Mouse (Mus musculus) testis, postnatal 14 days (tissue): ENCODE measurements around the gene Gm3285.

Experiments
- DNase-seq: peaks from one replicate; pipeline ENCODE4 v3.0.0; 2021; ENCODE audit warnings: low spot score

Gm3285 gene

DNA sequence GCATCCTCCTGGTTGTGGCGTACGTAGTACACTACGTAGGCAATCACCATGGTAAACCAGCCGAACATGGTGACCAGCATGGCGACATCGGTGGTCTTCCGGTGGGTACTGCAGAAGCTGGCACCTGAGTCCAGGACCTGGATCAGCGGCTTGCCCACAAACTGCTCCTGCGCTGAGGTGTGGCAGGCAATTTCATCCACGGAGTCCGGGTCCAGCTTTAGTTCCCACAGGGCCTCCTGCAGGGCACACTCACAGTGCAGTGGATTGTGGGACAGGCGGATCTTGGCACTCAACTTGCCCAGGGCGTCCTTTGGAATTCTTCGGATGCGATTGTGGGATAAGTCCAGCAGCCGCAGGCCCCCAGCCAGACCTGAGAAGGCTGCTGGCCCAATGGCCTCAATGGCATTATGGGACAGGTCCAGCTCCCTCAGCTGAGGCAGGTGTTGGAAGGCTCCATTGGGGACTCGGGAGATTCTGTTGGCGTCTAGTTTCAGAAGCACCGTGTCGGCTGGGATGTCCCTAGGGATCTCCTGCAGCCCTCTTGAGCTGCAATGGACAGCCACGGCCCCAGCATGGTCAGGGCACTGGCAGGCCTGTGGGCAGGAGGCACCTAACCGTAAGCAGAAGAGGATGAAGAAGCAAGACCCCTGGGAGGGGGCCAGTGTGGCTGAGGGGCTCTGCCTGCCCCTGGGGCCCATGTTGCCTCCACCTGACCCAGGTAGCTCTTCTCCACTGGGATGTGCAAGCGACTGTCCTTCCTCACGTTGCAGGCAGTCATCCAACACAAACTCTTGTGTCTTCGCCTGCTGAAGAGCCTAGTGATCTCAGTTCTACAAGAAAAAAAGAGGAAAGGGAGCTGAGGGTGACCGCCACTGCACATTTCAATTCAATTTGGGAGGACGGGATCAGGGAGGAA is 39.4 kb downstream of the Gm3285 start:
- DNase-seq, result no peak

DNA sequence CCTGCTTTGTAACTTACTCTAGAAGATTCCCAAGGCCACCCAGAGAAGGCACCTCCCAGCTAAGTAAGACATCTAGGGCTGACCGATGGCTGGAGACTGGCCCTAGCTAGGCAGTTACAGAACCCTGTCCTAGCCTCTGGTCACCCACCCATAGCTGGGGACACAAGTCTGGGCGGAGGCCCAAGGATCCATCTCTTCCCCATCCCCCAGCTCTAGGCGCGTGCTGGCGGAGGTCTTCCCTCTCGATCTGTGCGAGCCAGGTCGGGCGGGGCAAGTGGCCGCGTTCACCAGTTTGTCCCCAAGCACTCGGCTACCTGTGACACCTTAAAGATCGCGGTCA is 40.1 kb downstream of the Gm3285 start:
- DNase-seq, result no peak

DNA sequence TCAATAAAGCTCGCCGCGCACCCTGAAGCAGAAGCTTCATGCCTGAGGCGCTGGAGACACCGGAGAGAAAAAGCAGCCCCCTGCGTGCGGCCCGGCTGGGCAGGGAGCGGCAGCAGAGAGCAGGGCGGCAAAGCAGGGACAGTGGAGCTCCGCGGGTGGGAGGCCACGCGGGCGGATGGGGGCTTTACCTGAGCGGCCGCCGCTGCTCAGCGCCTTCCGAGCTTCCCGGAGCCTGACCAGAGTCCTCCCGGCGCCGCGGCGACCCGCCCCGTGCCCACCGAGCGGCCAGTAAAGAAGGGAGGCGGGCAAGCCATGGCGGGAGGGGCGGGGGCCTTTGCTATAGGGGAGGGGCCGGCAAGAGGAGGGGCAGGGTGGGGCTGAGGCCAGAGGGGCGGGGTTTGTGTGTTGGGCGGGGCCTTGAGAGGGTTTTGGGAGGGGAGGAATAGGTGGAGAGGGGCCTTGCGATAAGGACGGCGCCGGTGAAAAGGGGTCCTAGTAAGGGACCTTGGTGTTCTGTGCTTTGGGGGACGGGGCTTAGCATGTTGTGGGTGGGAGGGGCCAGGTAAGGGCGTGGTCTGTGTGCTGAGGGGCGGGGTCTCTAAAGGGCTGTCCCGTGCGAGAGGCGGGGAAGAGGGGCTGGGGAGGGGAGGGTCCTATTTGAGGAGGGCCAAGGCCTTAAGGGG is 40.6 kb downstream of the Gm3285 start, which contains the start of gene Lrrc3:
Gene Lrrc3 (minus strand): TSS at position 326 of the 683 bp plus-strand sequence.
- peak; percentile 81 for DNase-seq

DNA sequence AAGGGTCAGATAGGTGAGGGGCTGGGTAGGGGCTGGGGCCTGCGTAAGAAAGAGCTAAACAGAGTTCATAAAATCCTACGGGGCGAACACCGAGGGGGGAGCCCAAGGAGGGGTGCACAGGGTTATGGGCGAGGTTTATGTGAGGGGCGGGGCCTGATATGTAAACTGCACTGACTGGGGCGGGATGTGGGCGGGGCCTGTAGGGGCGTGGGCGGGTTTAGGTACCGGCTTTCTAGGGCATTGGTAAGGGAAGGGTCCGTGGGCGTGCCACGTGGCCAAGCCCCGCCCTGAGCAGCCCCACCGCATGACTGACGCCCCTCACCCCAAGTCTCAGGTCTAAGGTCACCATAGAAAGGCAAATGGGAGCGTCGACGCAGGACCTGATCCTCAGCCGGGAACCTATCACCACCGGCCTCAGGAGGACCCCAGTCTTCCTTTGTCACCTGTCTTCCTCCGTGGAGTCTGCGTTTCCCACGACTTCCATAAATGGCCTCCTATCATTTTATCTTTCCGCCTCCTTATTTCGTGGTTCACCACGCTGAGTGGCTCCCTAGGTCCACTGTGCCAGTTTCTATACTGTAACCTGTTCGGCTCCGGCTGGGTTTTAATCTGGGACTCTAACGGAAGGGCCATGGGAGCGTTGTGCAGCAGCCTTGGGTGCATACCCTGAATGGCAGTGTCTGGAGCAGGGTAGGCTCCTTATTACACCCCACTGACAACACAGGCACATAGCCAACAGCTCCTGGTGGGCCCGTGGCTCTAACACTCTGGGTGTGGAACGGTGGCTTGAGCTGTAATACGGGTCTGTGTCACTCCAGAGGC is 41.3 kb downstream of the Gm3285 start:
- DNase-seq, result peak; percentile 75
